Mouse (Mus musculus) left cerebral cortex, postnatal 36 days (tissue): ENCODE measurements at regions not wholly inside any gene's neighbourhood (a gene's known extent, or its start where the extent isn't known, plus 50 kb on each side); places are given as distances from the start of the nearest gene placed in this dataset.
"Not testable (repeated sequence)": the region's sequence is repeated elsewhere in the genome, so short reads cannot be mapped to it uniquely, and the experiment has no call there.

Experiments used
- DNase-seq, 2 experiments: peaks; one replicate each; pipeline ENCODE4 v3.0.0; 2021 to 2022; ENCODE audit warnings: low spot score in 2 of 2, mixed read lengths in 1 of 2
- intact Hi-C: fragments of 180-260 bp; cut with DNase I; formaldehyde crosslinking; loops from one replicate; pipeline ENCODE4 v1.15.1; 2025

- DNase-seq, intact Hi-C loops: not testable (repeated sequence)
These were observed 312.2 kb upstream of the Vmn1r3 start for GRCm38 (mm10) chr4:3497392-3497791.

- intact Hi-C loops: not testable (repeated sequence)
These were observed 310.8 kb upstream of the Vmn1r3 start for GRCm38 (mm10) chr4:3495987-3496386.

GRCm38 (mm10) chr4:3494123-3494681 is 309.0 kb upstream of the Vmn1r3 start:
- DNase-seq, intact Hi-C loops: not testable (repeated sequence)

More at GRCm38 (mm10) chr4:3495987-3496386, 310.8 kb upstream of the Vmn1r3 start:
- DNase-seq: not testable (repeated sequence)

- intact Hi-C loops, DNase-seq: not testable (repeated sequence)
These were observed 305.7 kb upstream of the Vmn1r3 start for GRCm38 (mm10) chr4:3490901-3491300.

DNA sequence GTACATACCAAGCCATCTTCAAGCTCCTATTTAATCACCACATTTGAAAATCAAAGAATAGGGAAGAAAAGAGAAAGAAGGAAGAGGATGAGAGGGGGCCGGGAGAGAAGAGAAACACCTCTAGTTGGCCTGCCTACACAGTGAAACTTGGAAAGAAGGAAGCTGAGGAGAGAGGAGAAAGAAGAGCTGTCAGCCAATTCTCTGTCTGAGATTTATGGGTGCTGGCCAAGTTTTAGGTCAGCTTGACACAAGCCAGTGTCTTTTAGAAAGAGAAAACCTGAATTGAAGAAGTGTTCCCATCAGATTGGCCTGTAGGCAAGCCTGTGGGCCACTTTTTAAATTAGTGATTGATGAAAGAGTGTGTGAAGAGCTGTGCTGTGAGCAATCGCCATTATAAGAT is 296.9 kb upstream of the Vmn1r3 start:
- intact Hi-C loops: no loop called here
- no peak for DNase-seq

DNA sequence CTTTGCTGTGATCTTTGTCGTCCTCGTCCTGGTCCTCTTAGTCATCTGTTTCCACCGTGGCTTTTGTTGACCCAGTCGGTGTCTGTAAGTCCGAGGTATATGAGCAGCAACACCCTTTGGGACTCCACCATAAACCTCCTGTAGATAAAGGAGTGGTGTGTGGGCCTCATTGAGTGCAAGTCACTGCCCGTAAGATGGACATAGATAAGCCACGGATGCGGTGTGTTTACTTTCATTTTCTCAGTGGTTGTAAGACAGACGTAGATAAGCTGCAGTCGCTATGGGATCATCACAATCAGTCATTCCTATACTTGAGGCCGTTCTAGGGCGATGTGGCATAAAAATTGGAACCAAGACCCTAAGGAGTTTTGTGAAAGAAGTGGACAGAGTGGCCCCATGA is 271.6 kb upstream of the Vmn1r3 start:
- no peak for DNase-seq
- intact Hi-C loops: no loop called here

- DNase-seq, intact Hi-C loops: not testable (repeated sequence)
These were observed 252.2 kb upstream of the Vmn1r3 start for GRCm38 (mm10) chr4:3437380-3437779.

- DNase-seq: no peak
- intact Hi-C loops: loop anchor here (5.0 kb wide), 1 partner anchor 399 kb away; no protein-coding TSS in a partner anchor
These were observed 242.8 kb upstream of the Vmn1r3 start for GRCm38 (mm10) chr4:3427968-3428367.

DNA sequence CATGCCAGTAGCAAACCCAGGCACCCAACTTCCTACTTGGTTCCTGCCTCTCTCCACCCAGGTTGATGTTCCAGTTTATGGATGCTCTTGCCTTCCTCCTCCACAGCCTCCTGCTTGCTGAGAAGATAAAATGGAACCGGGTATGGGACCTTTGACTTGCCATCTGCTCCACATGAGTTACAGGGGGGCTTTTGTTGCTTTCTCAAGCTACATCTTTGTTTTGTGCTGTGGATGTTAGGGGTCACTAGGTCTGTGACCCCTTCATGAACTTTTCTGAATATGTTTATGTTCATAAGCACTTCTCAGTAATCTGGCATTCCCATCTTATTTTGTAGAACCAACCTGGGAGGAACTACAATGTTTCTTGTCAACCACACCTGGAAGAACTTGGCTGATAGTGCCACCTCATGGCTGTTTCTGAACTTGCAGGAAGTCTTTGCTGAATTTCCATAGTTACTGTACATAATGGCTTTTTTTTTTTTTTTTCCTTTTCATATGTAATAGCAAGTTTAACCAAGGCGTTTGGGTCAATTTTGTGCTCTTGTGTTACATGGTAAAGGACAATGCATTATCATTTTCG is 234.9 kb upstream of the Vmn1r3 start:
- peak in 1 of 2 experiments; percentile 13 for DNase-seq
- intact Hi-C loops: no loop called here

DNA sequence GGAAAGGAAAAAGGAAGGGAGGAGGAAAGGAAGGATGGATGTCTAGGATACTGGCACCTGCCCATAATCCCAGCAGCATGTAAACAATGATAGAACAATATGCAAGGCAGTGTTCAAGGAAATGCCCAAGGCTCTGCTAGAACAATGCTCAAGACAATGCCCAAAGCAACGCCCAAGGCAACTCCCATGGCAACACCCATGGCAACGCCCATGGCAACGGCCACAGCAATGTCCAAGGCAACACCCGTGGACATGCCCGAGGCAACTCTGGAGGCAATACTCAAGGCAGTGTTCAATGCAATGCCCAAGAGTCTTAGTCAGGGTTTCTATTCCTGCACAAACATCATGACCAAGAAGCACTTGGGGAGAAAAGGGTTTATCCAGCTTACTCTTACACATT is 231.5 kb upstream of the Vmn1r3 start:
- no peak for DNase-seq
- intact Hi-C loops: no loop called here

DNA sequence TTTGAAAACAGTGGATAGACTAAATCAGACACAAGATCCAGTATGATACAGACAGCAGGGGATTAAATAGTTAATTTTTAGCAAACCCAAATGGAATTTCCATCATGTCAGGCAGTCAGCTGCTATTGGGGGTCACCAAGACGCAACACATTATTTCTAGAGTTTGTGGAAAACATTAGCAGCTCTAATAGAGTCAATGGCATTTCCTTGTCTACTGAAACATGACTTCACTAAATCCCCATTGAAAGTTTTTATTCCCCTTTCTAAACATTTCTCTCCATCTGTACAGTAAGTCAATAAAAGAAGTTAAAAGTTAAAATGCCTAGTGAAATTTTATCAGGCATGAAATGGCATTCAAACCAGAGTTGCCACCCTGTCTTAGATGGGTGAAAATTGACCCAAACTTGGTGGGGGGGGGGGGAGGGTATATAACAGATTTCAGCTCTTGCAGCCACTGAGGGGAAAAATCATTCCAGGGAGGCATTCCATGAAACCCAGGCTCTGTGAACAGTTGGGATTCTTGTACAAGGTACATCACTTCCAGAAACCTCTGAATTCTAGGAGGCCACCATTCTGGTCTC is 229.4 kb upstream of the Vmn1r3 start:
- intact Hi-C loops, DNase-seq: not testable (repeated sequence)

- no peak for DNase-seq
- intact Hi-C loops: no loop called here
These were observed 228.6 kb upstream of the Vmn1r3 start for GRCm38 (mm10) chr4:3413493-3414441.

- intact Hi-C loops, DNase-seq: not testable (repeated sequence)
These were observed 227.2 kb upstream of the Vmn1r3 start for GRCm38 (mm10) chr4:3412323-3412722.

- DNase-seq, intact Hi-C loops: not testable (repeated sequence)
These were observed 217.7 kb upstream of the Vmn1r3 start for GRCm38 (mm10) chr4:3402856-3403255.

GRCm38 (mm10) chr4:3401766-3402165 is 216.6 kb upstream of the Vmn1r3 start:
- DNase-seq, intact Hi-C loops: not testable (repeated sequence)

GRCm38 (mm10) chr4:3391579-3391978 is 206.4 kb upstream of the Vmn1r3 start:
- intact Hi-C loops, DNase-seq: not testable (repeated sequence)

DNA sequence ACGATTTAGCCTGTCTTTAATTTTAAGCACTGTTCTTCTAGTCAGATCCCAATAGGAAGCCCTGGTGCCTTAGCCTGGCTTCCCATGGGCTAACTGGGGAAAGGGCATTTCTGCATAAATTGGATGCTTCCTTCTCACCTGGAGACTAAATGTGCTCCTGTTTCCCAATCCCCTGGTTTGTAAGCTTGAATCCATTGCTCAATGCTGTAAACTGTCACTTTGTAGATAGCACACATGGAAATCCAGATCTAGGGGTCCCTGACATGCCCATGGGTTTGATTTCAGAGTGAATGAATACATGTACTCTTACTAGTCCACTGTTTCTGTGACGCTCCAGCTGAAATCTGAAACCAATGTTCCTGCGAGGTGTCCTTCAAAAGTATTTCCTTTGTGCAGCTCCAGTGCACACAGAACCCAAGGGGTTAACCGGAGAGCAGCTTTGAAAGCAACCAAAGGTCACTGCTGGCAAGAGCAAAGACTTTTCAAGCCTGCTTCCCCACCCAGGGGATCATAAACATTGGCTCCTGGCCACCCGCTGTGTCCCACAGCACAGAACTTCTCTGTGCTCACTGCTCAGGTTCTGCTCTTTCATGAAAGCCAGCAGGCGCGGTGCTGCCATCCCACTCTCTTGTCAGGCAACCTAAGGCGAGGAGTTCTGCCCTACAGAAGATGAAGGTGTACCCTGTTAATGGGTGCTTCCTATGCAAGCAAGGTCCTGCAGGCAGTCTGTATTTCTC is 188.0 kb upstream of the Vmn1r3 start:
- DNase-seq, intact Hi-C loops: not testable (repeated sequence)

DNA sequence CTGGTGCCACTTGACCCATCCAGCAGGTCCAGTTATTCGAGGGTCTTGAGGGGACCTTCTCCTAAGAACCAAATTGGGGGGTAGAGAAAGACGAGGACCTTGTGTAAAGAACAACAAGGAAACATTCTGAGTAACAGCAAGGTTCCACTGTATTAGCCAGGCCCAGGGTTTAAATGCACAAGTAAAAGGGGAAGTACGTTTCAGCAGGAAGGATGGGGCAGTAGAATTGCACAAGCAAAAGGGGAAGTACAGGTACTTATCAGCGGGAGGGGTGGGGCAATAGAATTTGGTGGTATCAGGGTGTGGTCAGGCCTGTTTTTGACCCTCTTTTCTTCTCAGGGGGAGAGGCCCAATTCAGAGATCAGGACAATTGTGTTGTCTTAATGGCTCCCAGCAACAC is 182.9 kb upstream of the Vmn1r3 start:
- DNase-seq, intact Hi-C loops: not testable (repeated sequence)

DNA sequence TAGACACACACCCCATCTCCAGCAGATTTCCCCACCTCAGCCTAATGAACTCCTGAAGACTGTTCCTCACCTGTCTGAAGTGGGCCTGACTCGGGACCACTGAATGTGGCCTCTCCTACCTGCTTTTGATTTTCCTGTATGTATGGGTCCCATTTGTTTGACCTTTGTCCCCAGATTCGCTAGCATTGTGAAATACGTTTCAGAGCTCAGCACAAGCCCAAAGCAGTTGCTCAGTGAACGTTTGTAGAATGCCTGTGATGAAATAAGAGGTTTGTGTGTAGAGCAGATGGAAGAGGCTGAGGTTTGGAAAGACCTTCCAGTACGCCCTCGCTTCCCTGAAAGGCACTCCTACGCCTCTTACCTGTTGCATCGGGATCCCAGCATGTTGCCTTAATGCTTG is 158.3 kb upstream of the Vmn1r3 start:
- intact Hi-C loops: not testable (repeated sequence)

More for the DNA sequence above, 158.3 kb upstream of the Vmn1r3 start:
- not testable (repeated sequence) for DNase-seq
